ENCODE assay signal across 8 mouse cellular contexts in genomic region chr5:121592816-121593407, GRCm38 (mm10). TPM values are rescaled to one million over a fixed set of nuclear protein-coding genes. Genes with fewer than 3 reads are reported as not detected.
DNase-seq lines count a peak whose midpoint lies in the region; ATAC-seq lines count a peak whose summit lies in the region.

No protein-coding gene starts in this region.

- H3K4me1 ChIP-seq in intestine, embryonic 14.5 days (replicated peaks; ENCODE audit: control insufficient read depth, insufficient read depth, low read length) = peaks cover 12% of the 10 kb centered on the region
- peaks cover 13% of the 10 kb centered on the region for H3K4me1 ChIP-seq in midbrain, embryonic 12.5 days

- H3K27me3 ChIP-seq in intestine, embryonic 14.5 days (replicated peaks; ENCODE audit: control insufficient read depth, insufficient read depth, low read length) = no peaks in the 10 kb centered on the region
- H3K27me3 ChIP-seq in midbrain, embryonic 12.5 days = peaks cover 18% of the 10 kb centered on the region

- no peaks in the 10 kb centered on the region for H3K9me3 ChIP-seq in intestine, embryonic 14.5 days (ENCODE audit: control insufficient read depth, low read length)
- H3K9me3 ChIP-seq in midbrain, embryonic 12.5 days = no peaks in the 10 kb centered on the region

- peak overlapping the region; percentile 76 for H3K9ac ChIP-seq in intestine, embryonic 14.5 days (ENCODE audit: low read length)
- peak overlapping the region; percentile 69 for H3K9ac ChIP-seq in midbrain, embryonic 12.5 days (replicated peaks)

- ATAC-seq in intestine, embryonic 14.5 days (replicated peaks; ENCODE audit: low FRiP score, low TSS enrichment, low read depth) = peak; percentile 38
- ATAC-seq in midbrain, embryonic 12.5 days (ENCODE audit: low FRiP score, low read depth) = peak; percentile 56; the same call in 1 of the 2 replicates

- no peaks in the 10 kb centered on the region for H3K36me3 ChIP-seq in intestine, embryonic 14.5 days (ENCODE audit: control insufficient read depth, insufficient read depth, low read length)
- H3K36me3 ChIP-seq in midbrain, embryonic 12.5 days = no peaks in the 10 kb centered on the region

- H3K27ac ChIP-seq in intestine, embryonic 14.5 days (ENCODE audit: low read depth) = peak overlapping the region; percentile 35; the same call in 1 of the 2 replicates
- no peak overlapping the region for H3K27ac ChIP-seq in midbrain, embryonic 12.5 days (replicated peaks)

- DNase-seq in adrenal gland, postnatal 14 days = peak; percentile 59
- no peak for DNase-seq in adrenal gland, adult (ENCODE audit: inconsistent age in 2 of 2, low spot score in 1 of 2)
- DNase-seq in spleen, postnatal 36 days (ENCODE audit: low spot score in 2 of 2) = peak; percentile 15 to 22
- no peak for DNase-seq in spleen, adult 18-20 months
- DNase-seq in intestine, embryonic 14.5 days (ENCODE audit: low spot score) = peak; percentile 69
- DNase-seq in layer of hippocampus, postnatal 10 days (ENCODE audit: low spot score in 2 of 2) = no peak
- DNase-seq in urinary bladder, adult 18-20 months (ENCODE audit: low spot score in 2 of 2) = no peak

- peak overlapping the region; percentile 68 for H3K4me3 ChIP-seq in intestine, embryonic 14.5 days (ENCODE audit: low read depth, low read length)
- peak overlapping the region; percentile 62 for H3K4me3 ChIP-seq in midbrain, embryonic 12.5 days

- peak overlapping the region; percentile 88 for H3K4me2 ChIP-seq in intestine, embryonic 14.5 days (ENCODE audit: low read length)
- peak overlapping the region; percentile 78 for H3K4me2 ChIP-seq in midbrain, embryonic 12.5 days (replicated peaks)

- WGBS in intestine, embryonic 14.5 days = 4% methylated on average over 33 of the region's 33 CpGs
- 5% methylated on average over 33 of the region's 33 CpGs for WGBS in midbrain, embryonic 12.5 days

RNA-seq across cellular contexts. Expression of gene Aldh2, which starts 0.7 kb away (rescaled TPM):
- 1,038 and 1,196 TPM in 2 replicates for total RNA-seq in adrenal gland, postnatal 14 days (2021)
- polyA plus RNA-seq in intestine, embryonic 14.5 days (2014; fragmentation: Nextera tagmentation; extraction: Ambion mirVana) = 70.2 and 76.5 TPM in 2 replicates
- 92.5 and 94.1 TPM in 2 replicates for polyA plus RNA-seq in midbrain, embryonic 12.5 days (2016; fragmentation: Nextera tagmentation; extraction: Ambion mirVana)
- total RNA-seq in layer of hippocampus, postnatal 10 days (2021) = 10 to 100 TPM; 90.7 to 93.9 TPM

RNA-seq across cellular contexts. Expression of gene Acad12, which starts 25.8 kb away (rescaled TPM):
- total RNA-seq in adrenal gland, postnatal 14 days (2021) = 25.1 and 29.1 TPM in 2 replicates
- polyA plus RNA-seq in intestine, embryonic 14.5 days (2014; fragmentation: Nextera tagmentation; extraction: Ambion mirVana) = 2.4 and 3.4 TPM in 2 replicates
- 1.3 and 1.7 TPM in 2 replicates for polyA plus RNA-seq in midbrain, embryonic 12.5 days (2016; fragmentation: Nextera tagmentation; extraction: Ambion mirVana)
- 1 to 10 TPM; 4.4 to 5.4 TPM for total RNA-seq in layer of hippocampus, postnatal 10 days (2021)

RNA-seq across cellular contexts. Expression of gene Mapkapk5, which starts 47.2 kb away (rescaled TPM):
- total RNA-seq in adrenal gland, postnatal 14 days (2021) = 93.2 and 96.4 TPM in 2 replicates
- 48.8 and 59.8 TPM in 2 replicates for polyA plus RNA-seq in intestine, embryonic 14.5 days (2014; fragmentation: Nextera tagmentation; extraction: Ambion mirVana)
- polyA plus RNA-seq in midbrain, embryonic 12.5 days (2016; fragmentation: Nextera tagmentation; extraction: Ambion mirVana) = 56.4 and 58.2 TPM in 2 replicates
- total RNA-seq in layer of hippocampus, postnatal 10 days (2021) = 10 to 100 TPM; 78.4 to 84.6 TPM

RNA-seq across cellular contexts. Expression of gene Adam1a, which starts 47.6 kb away (rescaled TPM):
- 5.7 and 5.8 TPM in 2 replicates for total RNA-seq in adrenal gland, postnatal 14 days (2021)
- polyA plus RNA-seq in intestine, embryonic 14.5 days (2014; fragmentation: Nextera tagmentation; extraction: Ambion mirVana) = 1.6 and 2.1 TPM in 2 replicates
- 3.0 and 3.4 TPM in 2 replicates for polyA plus RNA-seq in midbrain, embryonic 12.5 days (2016; fragmentation: Nextera tagmentation; extraction: Ambion mirVana)
- total RNA-seq in layer of hippocampus, postnatal 10 days (2021) = 10 to 100 TPM; 10.3 to 10.5 TPM

RNA-seq across cellular contexts. Expression of gene Gm42878, which starts 47.6 kb away (rescaled TPM):
- total RNA-seq in adrenal gland, postnatal 14 days (2021) = not detected in 2 replicates
- polyA plus RNA-seq in intestine, embryonic 14.5 days (2014; fragmentation: Nextera tagmentation; extraction: Ambion mirVana) = not detected in 2 replicates
- polyA plus RNA-seq in midbrain, embryonic 12.5 days (2016; fragmentation: Nextera tagmentation; extraction: Ambion mirVana) = not detected in 2 replicates
- total RNA-seq in layer of hippocampus, postnatal 10 days (2021) = not detected

Comparison
In these comparisons a context has a peak if more than half of its experiments do, and no peak if none do; other contexts are left out.
1. DNase-seq: peak in adrenal gland, postnatal 14 days (single experiment), spleen, postnatal 36 days (2 of 2) and intestine, embryonic 14.5 days (single experiment); none in adrenal gland, adult (0 of 2), spleen, adult 18-20 months (0 of 2), layer of hippocampus, postnatal 10 days (0 of 2) and urinary bladder, adult 18-20 months (0 of 2).
2. RNA of gene Aldh2, which starts 0.7 kb away (total RNA-seq): 1,038 to 1,196 TPM in adrenal gland, postnatal 14 days; 90.7 to 93.9 TPM in layer of hippocampus, postnatal 10 days; every median in the first group is over 10 times any median in the second.